Mouse (Mus musculus): Measurements from ENCODE around the gene Sstr5. TPM values are rescaled to one million over a fixed set of nuclear protein-coding genes. Genes with fewer than 3 reads are reported as not detected.

The Sstr5 gene
- total RNA-seq, 2 experiments from 2014 or later = not detected

DNA sequence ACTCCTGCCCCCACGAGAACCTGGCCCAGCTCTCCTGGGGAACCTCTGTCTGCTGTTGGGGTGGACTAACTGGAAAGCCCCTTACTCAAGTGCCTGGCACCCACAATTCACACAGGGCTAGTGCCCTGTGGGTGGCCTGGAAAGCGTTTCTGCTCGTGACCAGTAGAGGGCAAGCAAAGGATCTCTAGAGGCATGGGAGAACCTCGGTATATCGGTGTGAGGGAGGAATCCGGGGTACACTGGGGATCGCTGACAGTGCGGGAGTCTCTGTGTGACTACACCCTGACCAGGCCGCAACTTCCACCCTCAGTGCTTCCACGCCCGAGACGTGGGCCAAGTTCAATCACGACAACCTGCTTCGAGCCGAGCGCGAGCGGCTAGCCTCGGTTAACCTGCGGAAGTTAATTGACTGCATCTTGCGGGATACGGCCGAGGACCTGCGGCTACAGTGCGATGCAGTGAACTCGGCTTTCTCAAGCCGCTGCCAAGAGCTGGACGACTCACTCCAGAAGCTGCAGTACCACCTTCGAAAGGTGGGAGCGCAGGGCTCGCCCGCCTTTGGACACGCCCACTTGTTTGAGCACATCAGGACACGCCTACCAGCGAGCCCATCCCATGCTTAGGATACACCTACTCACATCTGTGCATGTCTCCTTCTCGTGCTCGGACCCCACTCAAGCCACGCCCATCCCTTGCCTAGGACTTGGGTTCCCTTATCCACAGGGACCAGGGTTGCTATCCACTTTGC, 22.6 kb downstream of the Sstr5 start:
- peak; percentile 49 for DNase-seq

DNA sequence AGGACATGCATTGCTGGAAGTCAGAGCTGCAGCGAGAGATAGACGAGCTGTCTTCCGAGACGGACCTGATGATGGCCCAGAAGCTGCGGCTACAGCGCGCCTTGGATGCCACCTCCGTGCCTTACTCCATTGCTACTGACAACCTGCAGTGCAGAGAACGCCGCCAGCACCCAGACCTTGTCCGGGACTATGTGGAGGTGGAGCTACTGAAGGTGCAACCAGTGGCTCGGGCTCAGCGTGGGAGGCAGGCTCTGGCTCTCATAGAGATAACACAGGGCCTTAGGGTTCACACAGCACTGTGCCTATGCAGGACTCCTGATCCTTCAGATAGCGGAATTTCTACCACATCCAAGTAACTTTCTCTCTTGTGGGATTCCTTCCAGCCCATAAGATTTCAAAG, 25.0 kb downstream of the Sstr5 start:
- no peak for DNase-seq

GRCm38 (mm10) chr17:25471418-25471817, 25.7 kb downstream of the Sstr5 start:
- no peak for DNase-seq

DNA sequence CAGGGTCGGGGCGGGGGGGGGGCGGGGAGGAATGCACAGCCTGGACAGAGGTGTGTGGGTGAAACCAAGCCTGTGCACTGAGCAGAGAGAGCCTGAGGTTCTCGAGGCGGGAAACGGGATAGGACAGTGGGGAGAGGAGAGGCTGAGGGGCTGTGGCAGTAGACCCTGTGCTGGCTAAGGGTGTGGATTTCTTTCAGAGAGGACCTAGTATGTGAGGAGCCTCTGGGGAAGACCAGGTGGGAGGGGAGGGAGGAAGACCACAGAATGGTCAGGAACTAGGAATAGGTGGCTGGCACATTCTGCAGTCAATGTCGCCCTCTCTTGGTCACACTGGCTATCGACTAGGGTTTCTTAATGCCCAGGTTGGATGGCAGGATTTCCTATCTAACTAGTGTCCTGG, 27.3 kb downstream of the Sstr5 start:
- DNase-seq = peak; percentile 60

DNA sequence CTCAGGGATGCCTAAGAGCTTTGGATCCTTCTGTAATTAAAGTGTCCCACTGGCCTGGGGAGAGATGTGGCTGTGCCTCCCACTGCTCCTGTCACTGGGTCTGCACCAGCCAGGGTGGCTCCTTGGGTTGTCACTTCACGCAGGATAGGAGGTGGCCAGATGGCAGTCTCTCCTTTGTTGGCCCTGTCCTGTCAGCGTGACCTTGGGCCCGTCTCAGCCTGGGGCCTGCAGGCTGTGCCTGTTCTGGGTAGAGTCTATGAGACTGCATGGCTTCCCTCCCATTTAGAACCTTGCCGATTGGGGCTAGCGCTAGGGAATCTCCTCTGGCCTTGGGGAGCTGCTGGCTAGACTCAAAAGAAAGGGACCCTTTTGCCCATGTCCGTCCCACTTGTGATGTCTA, 28.8 kb downstream of the Sstr5 start:
- no peak for DNase-seq

GRCm38 (mm10) chr17:25467781-25468180, 29.3 kb downstream of the Sstr5 start:
- DNase-seq = no peak

DNA sequence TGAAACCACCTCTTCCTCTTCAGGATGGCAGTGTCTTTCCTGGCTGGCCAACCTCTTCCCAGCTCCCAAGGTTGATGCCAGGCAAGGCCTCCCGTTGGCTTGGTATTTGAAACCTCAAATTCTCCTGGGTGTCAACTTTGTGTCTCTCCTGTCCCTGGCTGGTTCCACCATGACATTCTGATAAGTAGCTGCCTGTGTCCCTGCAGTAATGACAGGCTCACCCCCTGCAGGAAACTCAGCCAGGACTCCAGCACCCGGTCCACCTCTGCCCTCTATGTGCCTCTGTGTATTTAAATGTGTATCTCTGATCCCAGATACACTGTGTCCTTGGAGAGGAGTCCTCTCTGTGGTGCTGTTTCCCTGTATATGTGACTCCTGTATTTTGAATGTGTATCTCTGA, 30.8 kb downstream of the Sstr5 start:
- DNase-seq = no peak

DNA sequence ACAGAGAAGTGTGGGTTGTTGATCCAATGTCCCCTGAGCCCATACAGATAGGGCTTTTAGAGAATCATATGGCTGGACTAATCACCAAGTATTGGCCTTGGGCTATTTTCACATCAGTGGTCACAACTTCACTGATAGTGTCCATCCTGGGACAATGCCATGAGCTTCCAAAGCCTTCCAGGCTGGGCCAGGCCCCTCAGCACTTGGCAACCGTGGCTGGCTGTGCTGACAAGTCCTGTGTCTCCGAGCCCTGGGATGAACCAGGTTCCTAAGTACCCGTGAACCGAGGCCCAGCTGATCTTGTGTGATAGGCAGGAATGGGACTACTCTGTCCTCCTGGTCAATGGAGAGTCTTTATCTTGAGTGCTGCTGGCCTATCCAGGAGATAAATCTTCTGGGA, 33.0 kb downstream of the Sstr5 start:
- no peak for DNase-seq

- no peak for DNase-seq
These were observed 33.7 kb downstream of the Sstr5 start for GRCm38 (mm10) chr17:25463326-25463945.

- DNase-seq = no peak
These were observed 34.7 kb downstream of the Sstr5 start for GRCm38 (mm10) chr17:25462236-25462875.

GRCm38 (mm10) chr17:25456540-25456939, 40.5 kb downstream of the Sstr5 start:
- no peak for DNase-seq

DNA sequence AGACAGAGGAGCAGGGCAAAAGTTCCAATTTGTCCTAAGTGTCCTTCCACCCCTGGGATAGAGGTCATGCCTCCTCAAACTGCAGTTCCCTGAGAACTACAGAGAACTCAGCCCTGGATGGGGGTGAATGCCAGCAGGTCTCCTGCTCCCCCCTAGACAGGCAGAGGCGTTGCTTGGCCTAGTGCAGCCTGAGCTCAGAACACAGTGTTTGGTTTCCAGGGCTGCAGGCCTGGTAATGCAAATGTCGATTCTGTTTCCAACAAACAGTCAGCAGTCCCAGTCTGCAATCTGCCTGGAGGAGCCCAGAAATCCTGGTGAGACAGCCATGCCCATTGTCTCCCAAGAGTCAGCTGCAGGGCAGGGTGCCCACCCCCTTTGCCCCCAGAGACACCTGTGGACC, 42.8 kb downstream of the Sstr5 start, which contains the start of gene Tekt4:
TSS of gene Tekt4 (plus strand) at position 344 of the 400 bp plus-strand sequence.
- no peak for DNase-seq

DNA sequence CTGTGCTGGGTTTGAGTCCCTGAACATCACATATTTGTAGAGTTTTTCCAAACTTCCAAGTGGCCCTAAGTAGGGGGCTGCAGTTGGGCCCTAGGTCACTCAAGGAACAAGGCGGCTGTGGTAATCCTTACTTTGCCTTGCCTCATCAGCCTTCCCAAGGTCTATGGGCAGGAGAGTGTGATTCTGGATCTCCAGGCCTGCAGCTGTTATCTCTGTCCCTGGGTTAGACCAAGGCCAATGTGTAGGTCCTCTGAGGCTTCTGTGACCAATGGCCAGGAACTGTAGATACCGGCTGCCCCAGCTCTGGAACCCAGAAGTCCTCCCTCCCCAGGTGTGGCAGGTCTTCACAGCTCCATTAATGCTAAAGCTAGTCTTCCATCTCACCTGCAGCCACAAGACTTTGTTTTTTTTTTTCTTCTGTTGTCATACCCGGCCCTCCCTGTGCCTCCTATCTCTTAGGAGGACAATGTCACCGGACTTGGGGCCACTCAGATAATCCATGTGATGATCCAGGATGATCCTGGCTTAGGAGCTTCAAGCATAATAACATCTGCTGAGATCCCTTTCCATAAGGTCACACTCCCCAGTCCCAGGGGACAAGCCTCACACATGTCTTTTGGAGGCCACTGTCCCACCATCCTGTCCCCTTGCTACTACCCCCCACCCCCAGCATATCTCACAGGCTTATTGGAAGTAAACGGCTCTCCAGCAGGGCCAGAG, 44.7 kb downstream of the Sstr5 start:
- no peak for DNase-seq

DNA sequence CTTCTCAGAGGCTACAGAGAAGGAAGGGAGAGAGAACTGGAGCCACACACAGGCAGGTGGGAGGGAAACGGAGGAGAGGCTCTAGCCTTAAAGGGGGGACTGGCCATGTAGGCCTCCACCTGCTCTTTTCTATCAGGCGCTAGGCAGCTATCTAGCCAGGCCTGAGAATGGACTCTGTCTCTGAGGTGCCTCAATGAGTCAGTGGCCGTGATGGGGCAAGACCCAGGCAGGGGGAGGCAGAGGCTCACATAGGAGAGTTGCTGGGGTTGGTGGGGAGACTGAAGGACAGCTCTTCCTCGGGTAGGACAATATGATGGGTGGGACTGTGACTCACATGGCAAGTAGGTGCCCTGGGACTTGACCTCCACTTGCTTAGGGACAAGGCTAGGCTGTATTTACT, 46.8 kb downstream of the Sstr5 start:
- no peak for DNase-seq

DNA sequence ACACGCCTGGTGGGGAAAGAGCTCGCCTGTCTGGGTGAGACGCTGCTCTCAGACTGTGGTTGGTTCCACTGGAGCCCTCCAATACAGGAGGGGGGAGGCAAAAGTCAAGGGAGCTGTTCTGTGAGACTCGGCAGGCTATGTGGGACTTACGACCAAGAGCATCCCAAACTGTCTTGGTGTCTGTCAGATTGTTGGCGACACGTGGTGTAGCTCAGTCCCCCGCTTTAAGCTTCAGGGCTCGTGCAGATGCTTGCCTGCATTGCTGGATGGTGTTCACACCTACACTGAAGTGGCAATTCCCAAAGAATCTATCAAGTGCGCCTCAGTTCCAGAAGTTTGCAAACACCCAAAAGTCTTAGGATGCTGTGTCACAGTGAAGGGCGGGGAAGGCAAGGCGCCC, 49.2 kb downstream of the Sstr5 start:
- no peak for DNase-seq

- DNase-seq = no peak
These were observed 51.2 kb downstream of the Sstr5 start for GRCm38 (mm10) chr17:25445841-25446240.

GRCm38 (mm10) chr17:25445074-25445473, 52.0 kb downstream of the Sstr5 start:
- no peak for DNase-seq

DNA sequence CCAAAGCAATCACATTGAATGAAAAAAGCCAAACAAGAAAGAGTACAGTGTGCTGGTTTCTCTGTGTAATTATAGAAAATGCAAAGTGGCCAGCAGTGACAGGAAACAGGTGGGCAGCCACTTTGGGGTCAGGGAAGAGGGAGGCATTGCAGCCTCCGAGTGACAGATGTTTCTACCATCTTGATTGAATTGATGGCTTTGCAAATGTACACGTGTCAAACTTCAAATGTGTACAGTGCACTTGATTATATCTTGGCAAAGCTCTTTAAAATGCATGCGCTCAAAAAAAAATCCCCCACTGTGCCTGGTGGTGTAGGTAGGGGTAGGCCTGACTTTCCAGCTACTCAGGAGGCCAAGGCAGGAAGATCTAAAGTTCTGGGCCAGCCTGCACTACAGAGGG, 54.2 kb downstream of the Sstr5 start:
- DNase-seq = no peak

DNA sequence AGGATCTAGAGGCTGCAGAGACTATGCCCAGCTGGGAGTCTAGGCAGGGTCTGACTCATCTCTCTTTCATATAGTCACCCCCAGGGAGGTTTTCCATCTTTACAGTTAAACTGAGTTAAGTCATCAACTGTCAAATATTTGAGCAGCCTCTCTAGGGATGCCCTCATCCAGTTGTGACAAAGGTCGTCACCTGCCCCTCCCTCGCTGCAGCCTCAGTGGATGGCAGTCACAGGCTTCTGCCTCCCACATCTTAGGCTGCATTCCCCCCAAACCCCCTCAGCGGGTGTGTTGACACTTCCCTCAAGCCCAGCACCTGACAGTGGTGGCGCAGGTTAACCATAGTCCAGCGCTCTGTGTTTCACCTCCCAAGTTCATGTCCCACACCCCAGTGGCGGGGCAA, 55.7 kb downstream of the Sstr5 start:
- DNase-seq = no peak
